8 mouse cellular contexts compared by ENCODE assay signal in the genomic region with DNA sequence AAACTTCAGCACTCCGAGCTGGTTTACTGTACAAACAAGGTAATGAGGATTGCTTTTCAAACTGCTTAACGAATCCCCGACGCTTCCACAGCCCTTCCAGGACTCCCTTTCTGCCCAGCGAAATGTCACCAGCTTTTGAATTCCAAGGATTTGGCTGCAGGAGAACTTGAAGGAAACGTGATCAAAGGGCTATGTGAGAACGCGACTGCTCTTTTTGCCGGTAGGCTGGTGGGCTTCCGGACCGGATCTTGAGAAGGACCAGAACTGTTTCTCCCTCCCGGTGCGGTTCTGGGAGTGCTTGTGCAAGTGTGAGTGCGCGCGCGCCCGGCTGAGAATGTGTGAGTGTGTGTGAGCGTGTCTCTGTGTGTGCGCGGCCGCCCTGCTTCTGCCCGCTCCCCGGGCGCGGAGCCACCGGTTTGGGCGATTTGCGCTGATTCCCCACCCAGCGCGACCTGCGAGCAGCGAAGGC. TPM values are rescaled to one million over a fixed set of nuclear protein-coding genes. Genes with fewer than 3 reads are reported as not detected.
DNase-seq lines count a peak whose midpoint lies in the region; ATAC-seq and TF ChIP-seq lines count a peak whose summit lies in the region.

No protein-coding gene starts in this region.

- peak; percentile 4 for DNase-seq in cerebellum, adult 11-12 months
- DNase-seq in cerebellum, adult 8-10 months, result no peak
- peak; percentile 41 for DNase-seq in forebrain, embryonic 10.5 days (ENCODE audit: extremely low spot score, low spot score)
- DNase-seq in layer of hippocampus, adult 9-11 months, result peak; percentile 47
- no peak for DNase-seq in B cell, adult 2 months
- no peak for DNase-seq in lung, postnatal 25 days (ENCODE audit: low spot score)

- TF ChIP-seq CTCF in E14TG2a.4 (conservative IDR thresholded peaks at IDR 0.05; ENCODE audit: low read length), result no peak

- H3K27ac ChIP-seq in forebrain, embryonic 10.5 days, result no peak overlapping the region
- peak overlapping the region; percentile 96 for H3K27ac ChIP-seq in midbrain, embryonic 16.5 days (ENCODE audit: low read length)

- peak overlapping the region; percentile 72 for H3K4me3 ChIP-seq in E14TG2a.4 (replicated peaks; ENCODE audit: low read length)
- H3K4me3 ChIP-seq in forebrain, embryonic 10.5 days, result peak overlapping the region; percentile 66
- peak overlapping the region; percentile 76 for H3K4me3 ChIP-seq in midbrain, embryonic 16.5 days (ENCODE audit: low read depth, low read length)

- peaks cover 52% of the 10 kb centered on the region for H3K27me3 ChIP-seq in E14TG2a.4 (ENCODE audit: insufficient read depth, low read length)
- H3K27me3 ChIP-seq in forebrain, embryonic 10.5 days (ENCODE audit: poor library complexity, severe bottlenecking), result peaks cover 78% of the 10 kb centered on the region
- no peaks in the 10 kb centered on the region for H3K27me3 ChIP-seq in midbrain, embryonic 16.5 days (ENCODE audit: control insufficient read depth, insufficient read depth, low read depth, low read length)

- peak overlapping the region; percentile 96 for H3K9ac ChIP-seq in midbrain, embryonic 16.5 days (ENCODE audit: low read depth, low read length)

- ATAC-seq in midbrain, embryonic 16.5 days, result 0 out of 2 replicates have a peak, but pooled peaks have one; percentile 7

- no peaks in the 10 kb centered on the region for H3K36me3 ChIP-seq in E14TG2a.4 (ENCODE audit: insufficient read depth, low read length)
- no peaks in the 10 kb centered on the region for H3K36me3 ChIP-seq in forebrain, embryonic 10.5 days (replicated peaks)
- H3K36me3 ChIP-seq in midbrain, embryonic 16.5 days (ENCODE audit: control insufficient read depth, insufficient read depth, low read length), result no peaks in the 10 kb centered on the region

- peak overlapping the region; percentile 70 for H3K4me2 ChIP-seq in midbrain, embryonic 16.5 days (ENCODE audit: low read length)

- 1% methylated on average over 33 of the region's 33 CpGs for whole genome bisulfite sequencing in forebrain, embryonic 10.5 days
- WGBS in midbrain, embryonic 16.5 days, result under 1% methylated on average over 33 of the region's 33 CpGs

- H3K9me3 ChIP-seq in E14TG2a.4 (ENCODE audit: low read length), result no peaks in the 10 kb centered on the region
- no peaks in the 10 kb centered on the region for H3K9me3 ChIP-seq in forebrain, embryonic 10.5 days
- no peaks in the 10 kb centered on the region for H3K9me3 ChIP-seq in midbrain, embryonic 16.5 days (replicated peaks; ENCODE audit: control insufficient read depth, low read length, poor library complexity, severe bottlenecking)

- peaks cover 38% of the 10 kb centered on the region for H3K4me1 ChIP-seq in E14TG2a.4 (replicated peaks; ENCODE audit: low read depth, low read length)
- H3K4me1 ChIP-seq in forebrain, embryonic 10.5 days, result peaks cover 36% of the 10 kb centered on the region
- H3K4me1 ChIP-seq in midbrain, embryonic 16.5 days (ENCODE audit: control insufficient read depth, insufficient read depth, low read length), result peaks cover 12% of the 10 kb centered on the region; the same call in 1 of the 2 replicates

RNA-seq across cellular contexts. Expression of gene Lrfn5, which starts 1.3 kb away (rescaled TPM):
- polyA plus RNA-seq in forebrain, embryonic 10.5 days (2016; fragmentation: Nextera tagmentation; extraction: Ambion mirVana), result 0.37 and 0.79 TPM in 2 replicates
- polyA plus RNA-seq in midbrain, embryonic 16.5 days (2015; fragmentation: Nextera tagmentation; extraction: Ambion mirVana), result 79.0 and 101 TPM in 2 replicates

Comparison
In these comparisons a context has a peak if more than half of its experiments do, and no peak if none do; other contexts are left out.
1. DNase-seq: peak in cerebellum, adult 11-12 months (single experiment), forebrain, embryonic 10.5 days (single experiment) and layer of hippocampus, adult 9-11 months (single experiment); none in cerebellum, adult 8-10 months (single experiment), B cell, adult 2 months (0 of 2) and lung, postnatal 25 days (single experiment).
2. RNA of gene Lrfn5, which starts 1.3 kb away (polyA plus RNA-seq): 79.0 to 101 TPM in midbrain, embryonic 16.5 days; 0.37 to 0.79 TPM in forebrain, embryonic 10.5 days; every median in the first group is over 10 times any median in the second.
3. Peak in every context shown above with its lines, with median percentiles within 50 percentile points of each other: H3K4me3 ChIP-seq.